Mouse (Mus musculus): ENCODE measurements around the gene Trub2. TPM values are rescaled to one million over a fixed set of nuclear protein-coding genes. Genes with fewer than 3 reads are reported as not detected.

Gene Trub2
- 12.4 and 16.8 TPM in 2 replicates for polyA plus RNA-seq (2012; rRNA removed)

- peaks cover 4% of the 10 kb centered on the region; the same call in 1 of the 2 replicates for H3K4me1 ChIP-seq (ENCODE audit: control insufficient read depth, insufficient read depth, low read length)
- H3K27me3 ChIP-seq (ENCODE audit: control insufficient read depth, insufficient read depth, low read length): no peaks in the 10 kb centered on the region
- TF ChIP-seq CTCF (IDR thresholded peaks at IDR 0.05; ENCODE audit: control insufficient read depth, insufficient read depth, insufficient replicate concordance, low read depth, low read length) (no peak), POLR2A (IDR thresholded peaks at IDR 0.05; ENCODE audit: control insufficient read depth, low read depth, low read length) (peak; percentile 79)
- peaks cover 5% of the 10 kb centered on the region for H3K36me3 ChIP-seq (ENCODE audit: control insufficient read depth, insufficient read depth, low read length)
- peak within 1 kb of the TSS; percentile 84 for H3K27ac ChIP-seq (ENCODE audit: control insufficient read depth, insufficient read depth, low read depth, low read length)
- H3K4me3 ChIP-seq (ENCODE audit: control insufficient read depth, low read depth, low read length): peak within 1 kb of the TSS; percentile 96
Observed at GRCm38 (mm10) chr2:29787937-29788681, at the start of gene Trub2. Gene Trub2 (minus strand): TSS chr2:29788502.

- H3K36me3 ChIP-seq (ENCODE audit: control insufficient read depth, insufficient read depth, low read length): peaks cover 1% of the 10 kb centered on the region; the same call in 1 of the 2 replicates
- no peak overlapping the region for H3K4me3 ChIP-seq (ENCODE audit: control insufficient read depth, low read depth, low read length)
- TF ChIP-seq CTCF (IDR thresholded peaks at IDR 0.05; ENCODE audit: control insufficient read depth, insufficient read depth, insufficient replicate concordance, low read depth, low read length) (no peak), POLR2A (IDR thresholded peaks at IDR 0.05; ENCODE audit: control insufficient read depth, low read depth, low read length) (no peak)
- H3K4me1 ChIP-seq (ENCODE audit: control insufficient read depth, insufficient read depth, low read length): no peaks in the 10 kb centered on the region
- H3K27ac ChIP-seq (ENCODE audit: control insufficient read depth, insufficient read depth, low read depth, low read length): no peak overlapping the region
- H3K27me3 ChIP-seq (ENCODE audit: control insufficient read depth, insufficient read depth, low read length): no peaks in the 10 kb centered on the region
Observed at GRCm38 (mm10) chr2:29835391-29835899, 47.1 kb upstream of the Trub2 start.

- Histone ChIP-seq H3K4me3 (ENCODE audit: control insufficient read depth, low read depth, low read length) (no peak overlapping the region), H3K27me3 (ENCODE audit: control insufficient read depth, insufficient read depth, low read length) (no peaks in the 10 kb centered on the region), H3K4me1 (ENCODE audit: control insufficient read depth, insufficient read depth, low read length) (no peaks in the 10 kb centered on the region), H3K27ac (ENCODE audit: control insufficient read depth, insufficient read depth, low read depth, low read length) (no peak overlapping the region), H3K36me3 (ENCODE audit: control insufficient read depth, insufficient read depth, low read length) (peaks cover 1% of the 10 kb centered on the region; the same call in 1 of the 2 replicates)
- TF ChIP-seq POLR2A (IDR thresholded peaks at IDR 0.05; ENCODE audit: control insufficient read depth, low read depth, low read length) (no peak), CTCF (IDR thresholded peaks at IDR 0.05; ENCODE audit: control insufficient read depth, insufficient read depth, insufficient replicate concordance, low read depth, low read length) (no peak)
Observed at GRCm38 (mm10) chr2:29833796-29834195, 45.5 kb upstream of the Trub2 start.

DNA sequence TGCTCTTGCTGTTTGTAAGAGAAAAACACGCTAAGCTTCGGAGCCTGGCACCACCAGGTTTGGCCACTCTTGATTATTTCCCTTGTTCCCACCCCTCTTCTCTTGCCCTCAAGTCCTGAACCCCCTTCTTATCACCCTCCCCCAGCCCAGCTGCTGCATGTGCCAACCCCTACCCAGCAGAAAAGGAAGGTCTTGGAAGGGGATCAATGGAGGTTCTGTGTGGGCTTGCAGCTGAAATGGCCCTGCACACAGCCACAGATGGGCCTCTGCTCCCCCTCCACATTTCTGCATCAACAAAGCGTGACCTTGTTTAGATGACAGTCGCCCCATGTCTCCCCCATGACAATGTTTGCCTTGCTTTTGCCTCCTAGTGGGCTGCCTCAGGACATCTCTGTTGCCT lies 42.8 kb upstream of the Trub2 start:
- peaks cover 4% of the 10 kb centered on the region; the same call in 1 of the 2 replicates for H3K4me1 ChIP-seq (ENCODE audit: control insufficient read depth, insufficient read depth, low read length)
- no peak overlapping the region for H3K4me3 ChIP-seq (ENCODE audit: control insufficient read depth, low read depth, low read length)
- TF ChIP-seq CTCF (IDR thresholded peaks at IDR 0.05; ENCODE audit: control insufficient read depth, insufficient read depth, insufficient replicate concordance, low read depth, low read length) (no peak), POLR2A (IDR thresholded peaks at IDR 0.05; ENCODE audit: control insufficient read depth, low read depth, low read length) (no peak)
- H3K36me3 ChIP-seq (ENCODE audit: control insufficient read depth, insufficient read depth, low read length): peaks cover 1% of the 10 kb centered on the region; the same call in 1 of the 2 replicates
- no peaks in the 10 kb centered on the region for H3K27me3 ChIP-seq (ENCODE audit: control insufficient read depth, insufficient read depth, low read length)
- H3K27ac ChIP-seq (ENCODE audit: control insufficient read depth, insufficient read depth, low read depth, low read length): no peak overlapping the region

DNA sequence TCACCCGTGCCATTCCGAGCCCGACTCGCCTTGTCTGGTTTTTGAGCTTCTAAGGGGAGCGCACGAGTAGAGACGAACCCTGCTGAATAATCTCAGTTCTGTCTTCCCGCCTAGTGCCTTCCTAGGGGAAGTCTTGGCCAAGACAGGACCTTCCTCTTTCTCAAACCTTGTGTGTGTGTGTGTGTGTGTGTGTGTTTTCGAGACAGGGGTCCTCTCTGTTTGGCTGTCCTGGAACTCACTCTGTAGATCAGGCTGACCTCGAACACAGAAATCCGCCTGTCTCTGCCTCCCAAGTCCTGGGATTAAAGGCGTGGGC lies 39.4 kb upstream of the Trub2 start:
- H3K4me1 ChIP-seq (ENCODE audit: control insufficient read depth, insufficient read depth, low read length): peaks cover 4% of the 10 kb centered on the region; the same call in 1 of the 2 replicates
- TF ChIP-seq POLR2A (IDR thresholded peaks at IDR 0.05; ENCODE audit: control insufficient read depth, low read depth, low read length) (no peak), CTCF (IDR thresholded peaks at IDR 0.05; ENCODE audit: control insufficient read depth, insufficient read depth, insufficient replicate concordance, low read depth, low read length) (no peak)
- peak overlapping the region; percentile 95 for H3K27ac ChIP-seq (ENCODE audit: control insufficient read depth, insufficient read depth, low read depth, low read length)
- H3K4me3 ChIP-seq (ENCODE audit: control insufficient read depth, low read depth, low read length): peak overlapping the region; percentile 100
- 0 out of 2 replicates have a peak, but pooled peaks cover under 1% of the 10 kb centered on the region for H3K36me3 ChIP-seq (ENCODE audit: control insufficient read depth, insufficient read depth, low read length)
- H3K27me3 ChIP-seq (ENCODE audit: control insufficient read depth, insufficient read depth, low read length): no peaks in the 10 kb centered on the region

GRCm38 (mm10) chr2:29826926-29827708 lies 38.8 kb upstream of the Trub2 start:
- Histone ChIP-seq H3K27ac (ENCODE audit: control insufficient read depth, insufficient read depth, low read depth, low read length) (peak overlapping the region; percentile 95), H3K36me3 (ENCODE audit: control insufficient read depth, insufficient read depth, low read length) (no peaks in the 10 kb centered on the region), H3K4me1 (ENCODE audit: control insufficient read depth, insufficient read depth, low read length) (peaks cover 4% of the 10 kb centered on the region; the same call in 1 of the 2 replicates), H3K4me3 (ENCODE audit: control insufficient read depth, low read depth, low read length) (peak overlapping the region; percentile 100), H3K27me3 (ENCODE audit: control insufficient read depth, insufficient read depth, low read length) (no peaks in the 10 kb centered on the region)
- TF ChIP-seq POLR2A (IDR thresholded peaks at IDR 0.05; ENCODE audit: control insufficient read depth, low read depth, low read length): peak; percentile 85
- TF ChIP-seq CTCF (IDR thresholded peaks at IDR 0.05; ENCODE audit: control insufficient read depth, insufficient read depth, insufficient replicate concordance, low read depth, low read length): no peak

All from testis, adult 2 months (tissue).